Mouse (Mus musculus): ENCODE measurements at regions not wholly inside any gene's neighbourhood (a gene's known extent, or its start where the extent isn't known, plus 50 kb on each side); places are given as distances from the start of the nearest gene placed in this dataset.
A peak's percentile ranks its signal among the peaks of the same experiment; 100 is the strongest.

DNA sequence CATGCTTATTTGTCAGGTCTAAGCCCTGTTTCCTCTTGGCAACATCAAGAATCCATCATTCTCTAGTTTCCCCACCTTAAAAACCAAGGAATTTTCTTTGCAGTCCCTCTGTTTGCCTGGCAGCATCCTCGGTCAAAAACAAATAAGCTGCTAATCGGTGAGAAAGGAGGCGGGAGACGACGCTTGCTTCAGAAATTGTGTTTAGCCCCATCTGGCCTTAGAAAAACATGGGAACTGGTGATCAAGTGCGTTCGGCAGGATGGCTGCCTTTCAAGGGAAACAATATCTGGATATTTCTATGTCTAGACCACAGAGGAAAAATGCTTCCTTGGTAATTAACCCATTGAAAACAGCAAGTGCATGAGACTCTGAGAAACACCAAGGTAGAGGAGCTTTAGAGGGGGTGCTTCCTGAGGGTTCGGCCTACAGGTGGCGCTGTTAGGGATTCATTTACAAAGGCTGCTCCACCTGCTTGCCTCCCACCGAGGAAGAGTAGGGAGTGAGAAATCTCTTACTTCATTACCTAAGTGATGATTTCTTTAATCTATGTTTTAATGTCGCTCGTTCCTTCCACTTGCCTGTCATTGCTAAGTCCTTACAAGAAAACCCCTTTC, 174.7 kb upstream of the Col8a1 start:
- no peaks in the 10 kb centered on the region for H3K36me3 ChIP-seq (ENCODE audit: control insufficient read depth, insufficient read depth, low read length)
- no peak overlapping the region for H3K4me3 ChIP-seq (ENCODE audit: low read depth, low read length)
- no peak overlapping the region for H3K4me2 ChIP-seq (ENCODE audit: low read depth, severe bottlenecking)
- H3K9me3 ChIP-seq (ENCODE audit: control insufficient read depth, low read length) = no peaks in the 10 kb centered on the region
- H3K27me3 ChIP-seq (ENCODE audit: control insufficient read depth, insufficient read depth, low read length) = no peaks in the 10 kb centered on the region
- no peak overlapping the region for H3K9ac ChIP-seq (ENCODE audit: low read length)
- DNase-seq (ENCODE audit: low spot score) = no peak
- no peaks in the 10 kb centered on the region for H3K4me1 ChIP-seq (ENCODE audit: control insufficient read depth, insufficient read depth, low read length)
- no peak for ATAC-seq (ENCODE audit: insufficient number of reproducible peaks, low FRiP score, low TSS enrichment, low read depth)
- WGBS = 82% methylated on average over 12 of the region's 12 CpGs
- H3K27ac ChIP-seq (replicated peaks; ENCODE audit: low read depth, low read length) = no peak overlapping the region

DNA sequence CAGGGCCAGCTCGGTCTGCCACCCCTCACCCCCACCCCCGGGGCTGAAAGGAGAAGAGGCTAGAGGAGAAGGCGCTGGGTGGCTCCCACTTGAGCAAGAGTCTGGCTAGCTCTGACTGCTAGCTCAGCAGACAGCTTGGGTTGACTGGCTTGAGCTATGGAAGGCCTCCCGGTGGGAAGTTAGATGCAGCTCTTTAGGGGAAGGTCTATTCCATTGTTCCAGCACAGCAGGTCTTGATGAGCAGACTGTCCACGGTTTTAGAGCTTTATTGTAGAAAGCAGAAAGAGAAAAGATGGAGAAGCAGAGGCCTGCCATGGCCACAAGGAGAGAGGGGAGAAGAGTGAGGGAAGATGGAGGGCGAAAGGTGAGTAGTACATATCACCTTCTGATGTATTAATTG, 190.9 kb upstream of the Col8a1 start:
- DNase-seq (ENCODE audit: low spot score) (no peak), ATAC-seq (ENCODE audit: insufficient number of reproducible peaks, low FRiP score, low TSS enrichment, low read depth) (no peak)
- 46% methylated on average over 6 of the region's 6 CpGs for whole genome bisulfite sequencing
- Histone ChIP-seq H3K9me3 (ENCODE audit: control insufficient read depth, low read length) (no peaks in the 10 kb centered on the region), H3K4me2 (ENCODE audit: low read depth, severe bottlenecking) (no peak overlapping the region), H3K9ac (ENCODE audit: low read length) (no peak overlapping the region), H3K4me1 (ENCODE audit: control insufficient read depth, insufficient read depth, low read length) (no peaks in the 10 kb centered on the region), H3K4me3 (ENCODE audit: low read depth, low read length) (no peak overlapping the region), H3K36me3 (ENCODE audit: control insufficient read depth, insufficient read depth, low read length) (no peaks in the 10 kb centered on the region), H3K27ac (replicated peaks; ENCODE audit: low read depth, low read length) (no peak overlapping the region), H3K27me3 (ENCODE audit: control insufficient read depth, insufficient read depth, low read length) (no peaks in the 10 kb centered on the region)

DNA sequence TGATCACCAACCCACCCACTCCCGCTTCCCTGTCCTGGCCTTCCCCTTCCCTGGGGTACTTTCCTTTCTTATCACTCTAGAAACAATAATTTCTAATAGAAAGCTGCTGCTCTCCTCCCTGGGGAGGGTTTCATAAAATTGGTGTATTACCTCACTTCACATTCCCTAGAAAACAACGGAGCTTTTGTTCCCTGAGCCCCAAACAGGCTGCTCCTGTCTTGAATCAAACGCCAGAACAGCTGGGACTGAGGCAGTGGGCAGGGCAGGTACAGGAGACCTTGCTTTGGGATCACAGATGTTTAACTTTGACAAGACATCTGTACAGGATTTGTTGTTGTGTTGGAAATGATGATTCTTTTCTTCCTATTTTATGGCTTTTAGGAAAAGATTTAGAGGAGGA, 192.8 kb upstream of the Col8a1 start:
- H3K27ac ChIP-seq (replicated peaks; ENCODE audit: low read depth, low read length) = no peak overlapping the region
- H3K27me3 ChIP-seq (ENCODE audit: control insufficient read depth, insufficient read depth, low read length) = no peaks in the 10 kb centered on the region
- WGBS = 32% methylated on average over 3 of the region's 3 CpGs
- H3K4me2 ChIP-seq (ENCODE audit: low read depth, severe bottlenecking) = no peak overlapping the region
- peak; percentile 38 for DNase-seq (ENCODE audit: low spot score)
- no peaks in the 10 kb centered on the region for H3K9me3 ChIP-seq (ENCODE audit: control insufficient read depth, low read length)
- no peak overlapping the region for H3K4me3 ChIP-seq (ENCODE audit: low read depth, low read length)
- H3K9ac ChIP-seq (ENCODE audit: low read length) = no peak overlapping the region
- no peaks in the 10 kb centered on the region for H3K4me1 ChIP-seq (ENCODE audit: control insufficient read depth, insufficient read depth, low read length)
- H3K36me3 ChIP-seq (ENCODE audit: control insufficient read depth, insufficient read depth, low read length) = no peaks in the 10 kb centered on the region
- no peak for ATAC-seq (ENCODE audit: insufficient number of reproducible peaks, low FRiP score, low TSS enrichment, low read depth)

DNA sequence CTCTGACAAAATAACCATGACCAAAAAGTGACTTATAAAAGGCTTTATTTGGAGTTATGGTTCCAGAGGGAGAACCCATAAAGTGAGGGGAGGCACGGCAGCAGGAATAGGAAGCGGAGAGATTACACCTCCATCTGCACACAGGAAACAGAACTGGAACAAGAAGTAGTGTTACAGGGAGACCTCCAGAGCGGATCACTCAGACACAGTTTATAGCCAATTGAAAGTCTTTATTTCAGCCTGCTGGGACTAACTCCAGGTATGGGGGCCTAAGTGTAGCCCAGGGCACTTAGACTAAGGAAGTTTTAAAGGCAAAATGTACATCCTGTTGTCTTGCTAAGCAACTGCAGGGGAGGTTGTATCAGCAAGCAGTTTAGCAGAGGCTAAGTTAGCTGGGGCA, 195.1 kb upstream of the Col8a1 start:
- H3K4me1 ChIP-seq (ENCODE audit: control insufficient read depth, insufficient read depth, low read length) = no peaks in the 10 kb centered on the region
- no peaks in the 10 kb centered on the region for H3K36me3 ChIP-seq (ENCODE audit: control insufficient read depth, insufficient read depth, low read length)
- 49% methylated on average over 3 of the region's 3 CpGs for WGBS
- H3K27me3 ChIP-seq (ENCODE audit: control insufficient read depth, insufficient read depth, low read length) = no peaks in the 10 kb centered on the region
- ATAC-seq (ENCODE audit: insufficient number of reproducible peaks, low FRiP score, low TSS enrichment, low read depth) (no peak), DNase-seq (ENCODE audit: low spot score) (no peak)
- no peaks in the 10 kb centered on the region for H3K9me3 ChIP-seq (ENCODE audit: control insufficient read depth, low read length)
- H3K27ac ChIP-seq (replicated peaks; ENCODE audit: low read depth, low read length) = no peak overlapping the region
- H3K4me3 ChIP-seq (ENCODE audit: low read depth, low read length) = no peak overlapping the region
- H3K4me2 ChIP-seq (ENCODE audit: low read depth, severe bottlenecking) = no peak overlapping the region
- no peak overlapping the region for H3K9ac ChIP-seq (ENCODE audit: low read length)

DNA sequence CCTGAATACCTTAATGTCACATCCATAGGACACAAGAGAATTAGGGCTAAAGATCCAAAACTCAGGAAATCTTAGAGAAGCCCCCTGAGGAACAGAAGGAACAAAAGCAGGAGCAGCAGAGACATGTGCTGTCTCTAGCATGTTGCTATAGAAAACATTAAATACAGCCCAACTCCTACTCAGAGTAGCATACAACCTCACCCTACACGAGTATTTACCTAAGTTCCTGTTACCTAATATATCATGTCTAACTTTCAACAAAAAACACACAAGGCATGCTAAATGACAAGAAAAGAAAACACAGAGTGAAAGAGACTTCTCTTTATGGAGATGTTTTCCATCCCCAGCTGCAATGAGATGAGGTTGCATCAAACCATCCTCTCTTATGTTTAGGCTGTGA, 216.4 kb upstream of the Col8a1 start:
- H3K27me3 ChIP-seq (ENCODE audit: control insufficient read depth, insufficient read depth, low read length) = no peaks in the 10 kb centered on the region
- ATAC-seq (ENCODE audit: insufficient number of reproducible peaks, low FRiP score, low TSS enrichment, low read depth) = no peak
- WGBS = 57% methylated on average over 1 of the region's 1 CpGs

DNA sequence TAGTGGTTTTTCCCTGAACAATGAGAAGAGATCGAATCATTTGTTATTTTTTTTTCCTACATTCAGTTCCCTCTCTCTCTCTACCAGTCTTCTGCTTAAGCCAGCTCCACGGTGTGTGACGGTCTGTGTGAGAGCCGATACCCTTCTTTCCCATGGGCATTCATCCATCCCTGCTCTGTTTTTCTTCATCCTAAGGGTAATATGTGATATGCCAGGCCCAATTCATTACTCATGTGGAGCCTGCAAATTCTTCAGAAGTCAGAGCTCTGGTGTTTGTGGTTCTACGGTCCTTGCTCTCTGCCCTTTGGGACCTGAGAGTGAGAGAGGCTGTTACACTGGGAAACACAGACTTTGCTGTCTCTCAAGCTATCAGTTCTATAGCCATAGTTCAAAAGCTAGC, 229.6 kb upstream of the Col8a1 start:
- ATAC-seq (ENCODE audit: insufficient number of reproducible peaks, low FRiP score, low TSS enrichment, low read depth) (no peak), DNase-seq (ENCODE audit: low spot score) (no peak)
- Histone ChIP-seq H3K36me3 (ENCODE audit: control insufficient read depth, insufficient read depth, low read length) (no peaks in the 10 kb centered on the region), H3K27me3 (ENCODE audit: control insufficient read depth, insufficient read depth, low read length) (no peaks in the 10 kb centered on the region), H3K9me3 (ENCODE audit: control insufficient read depth, low read length) (no peaks in the 10 kb centered on the region), H3K27ac (replicated peaks; ENCODE audit: low read depth, low read length) (no peak overlapping the region), H3K9ac (ENCODE audit: low read length) (no peak overlapping the region), H3K4me2 (ENCODE audit: low read depth, severe bottlenecking) (no peak overlapping the region), H3K4me1 (ENCODE audit: control insufficient read depth, insufficient read depth, low read length) (0 out of 2 replicates have a peak, but pooled peaks cover 2% of the 10 kb centered on the region), H3K4me3 (ENCODE audit: low read depth, low read length) (no peak overlapping the region)
- WGBS = 71% methylated on average over 5 of the region's 5 CpGs

More for the DNA sequence above, 216.4 kb upstream of the Col8a1 start:
- Histone ChIP-seq H3K27ac (replicated peaks; ENCODE audit: low read depth, low read length) (no peak overlapping the region), H3K9ac (ENCODE audit: low read length) (no peak overlapping the region), H3K4me2 (ENCODE audit: low read depth, severe bottlenecking) (no peak overlapping the region), H3K4me3 (ENCODE audit: low read depth, low read length) (no peak overlapping the region), H3K4me1 (ENCODE audit: control insufficient read depth, insufficient read depth, low read length) (no peaks in the 10 kb centered on the region), H3K9me3 (ENCODE audit: control insufficient read depth, low read length) (no peaks in the 10 kb centered on the region), H3K36me3 (ENCODE audit: control insufficient read depth, insufficient read depth, low read length) (no peaks in the 10 kb centered on the region)
- DNase-seq (ENCODE audit: low spot score) = no peak

DNA sequence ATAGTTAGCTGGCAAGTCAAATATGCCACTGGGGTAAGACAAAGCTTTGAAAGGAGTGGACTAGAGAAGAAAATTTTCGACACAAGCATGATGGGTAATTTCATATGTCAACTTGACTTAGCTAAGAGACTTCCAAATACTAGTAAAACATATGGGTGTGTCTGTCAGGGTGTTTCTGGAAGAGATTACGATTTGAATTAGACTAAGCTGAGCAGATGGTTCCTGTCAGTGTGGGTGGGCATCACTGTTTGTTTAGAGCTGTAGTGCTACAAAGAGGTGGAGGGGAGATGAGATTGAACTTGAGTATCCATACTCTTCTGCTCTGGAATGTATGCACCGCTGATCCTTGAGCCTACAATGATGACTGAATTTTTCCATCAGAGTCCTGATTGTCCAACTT, 251.2 kb upstream of the Col8a1 start:
- WGBS = 84% methylated on average over 3 of the region's 3 CpGs
- Histone ChIP-seq H3K27ac (replicated peaks; ENCODE audit: low read depth, low read length) (no peak overlapping the region), H3K9ac (ENCODE audit: low read length) (no peak overlapping the region), H3K27me3 (ENCODE audit: control insufficient read depth, insufficient read depth, low read length) (no peaks in the 10 kb centered on the region), H3K4me2 (ENCODE audit: low read depth, severe bottlenecking) (no peak overlapping the region), H3K9me3 (ENCODE audit: control insufficient read depth, low read length) (no peaks in the 10 kb centered on the region), H3K4me1 (ENCODE audit: control insufficient read depth, insufficient read depth, low read length) (no peaks in the 10 kb centered on the region), H3K4me3 (ENCODE audit: low read depth, low read length) (no peak overlapping the region), H3K36me3 (ENCODE audit: control insufficient read depth, insufficient read depth, low read length) (no peaks in the 10 kb centered on the region)
- DNase-seq (ENCODE audit: low spot score) (no peak), ATAC-seq (ENCODE audit: insufficient number of reproducible peaks, low FRiP score, low TSS enrichment, low read depth) (no peak)

DNA sequence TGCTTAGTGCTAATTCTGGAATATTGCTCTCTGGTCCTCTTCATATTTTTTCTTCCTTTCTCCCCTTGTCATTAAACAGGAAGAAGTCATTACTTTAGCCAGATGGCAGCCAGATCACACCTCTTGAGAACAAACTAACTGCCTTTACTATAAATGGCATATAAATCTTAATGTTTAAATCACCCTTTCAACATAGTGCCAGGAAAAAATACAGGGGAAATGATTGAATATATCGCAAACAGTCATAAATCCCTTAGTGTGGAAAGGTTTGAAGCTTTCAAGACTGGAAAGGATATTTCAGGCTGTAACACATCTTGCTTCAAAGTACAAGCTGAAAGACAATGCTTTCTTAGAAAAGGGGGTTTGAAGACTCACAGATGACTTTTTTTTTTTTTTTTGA, 259.0 kb upstream of the Col8a1 start:
- 17% methylated on average over 1 of the region's 1 CpGs for WGBS
- Histone ChIP-seq H3K9ac (ENCODE audit: low read length) (no peak overlapping the region), H3K4me3 (ENCODE audit: low read depth, low read length) (no peak overlapping the region), H3K27ac (replicated peaks; ENCODE audit: low read depth, low read length) (no peak overlapping the region), H3K36me3 (ENCODE audit: control insufficient read depth, insufficient read depth, low read length) (no peaks in the 10 kb centered on the region), H3K9me3 (ENCODE audit: control insufficient read depth, low read length) (no peaks in the 10 kb centered on the region), H3K27me3 (ENCODE audit: control insufficient read depth, insufficient read depth, low read length) (no peaks in the 10 kb centered on the region), H3K4me1 (ENCODE audit: control insufficient read depth, insufficient read depth, low read length) (no peaks in the 10 kb centered on the region), H3K4me2 (ENCODE audit: low read depth, severe bottlenecking) (no peak overlapping the region)
- ATAC-seq (ENCODE audit: insufficient number of reproducible peaks, low FRiP score, low TSS enrichment, low read depth) = peak; percentile 54; the same call in 1 of the 2 replicates
- no peak for DNase-seq (ENCODE audit: low spot score)

DNA sequence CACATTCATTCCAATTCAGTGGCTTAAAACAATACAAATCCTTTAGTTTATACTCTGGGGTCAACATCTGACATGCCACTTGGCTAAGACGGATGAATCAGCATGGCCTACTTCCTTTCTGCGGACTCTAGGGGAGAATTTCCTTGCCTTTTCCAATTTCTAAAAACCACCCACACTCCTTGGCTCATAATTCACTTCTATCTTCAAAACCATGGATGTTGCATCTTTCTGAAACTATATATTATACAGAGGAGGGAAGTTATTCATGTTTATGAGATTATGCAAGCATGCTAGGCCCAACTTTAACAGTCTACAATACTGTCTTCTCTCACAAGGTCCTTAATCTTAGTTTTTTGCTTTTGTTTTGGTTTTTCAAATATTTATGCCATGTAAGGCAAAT, 273.0 kb upstream of the Col8a1 start:
- Histone ChIP-seq H3K9me3 (ENCODE audit: control insufficient read depth, low read length) (no peaks in the 10 kb centered on the region), H3K4me3 (ENCODE audit: low read depth, low read length) (no peak overlapping the region), H3K4me1 (ENCODE audit: control insufficient read depth, insufficient read depth, low read length) (no peaks in the 10 kb centered on the region), H3K27me3 (ENCODE audit: control insufficient read depth, insufficient read depth, low read length) (no peaks in the 10 kb centered on the region), H3K4me2 (ENCODE audit: low read depth, severe bottlenecking) (no peak overlapping the region), H3K36me3 (ENCODE audit: control insufficient read depth, insufficient read depth, low read length) (no peaks in the 10 kb centered on the region), H3K9ac (ENCODE audit: low read length) (no peak overlapping the region), H3K27ac (replicated peaks; ENCODE audit: low read depth, low read length) (no peak overlapping the region)
- no peak for DNase-seq (ENCODE audit: low spot score)
- ATAC-seq (ENCODE audit: insufficient number of reproducible peaks, low FRiP score, low TSS enrichment, low read depth) = no peak
- 82% methylated on average over 2 of the region's 2 CpGs for WGBS
